Mouse (Mus musculus) left cerebral cortex, postnatal 36 days (tissue): ENCODE measurements around the gene Hoxc5. TPM values are rescaled to one million over a fixed set of nuclear protein-coding genes. Genes with fewer than 3 reads are reported as not detected.

Source experiments
- DNase-seq, 2 experiments: peaks; one replicate each; pipeline ENCODE4 v3.0.0; 2021 to 2022; ENCODE audit warnings: low spot score in 2 of 2, mixed read lengths in 1 of 2
- intact Hi-C: fragments of 180-260 bp; cut with DNase I; formaldehyde crosslinking; loops from one replicate; pipeline ENCODE4 v1.15.1; 2025
- total RNA-seq, 2 experiments: library from RNA; stranded (reverse); gene quantifications; 2 replicates each; pipeline ENCODE4 v1.2.3; 2021

Gene Hoxc5
- total RNA-seq, 2 experiments from 2014 or later, result not detected

DNA sequence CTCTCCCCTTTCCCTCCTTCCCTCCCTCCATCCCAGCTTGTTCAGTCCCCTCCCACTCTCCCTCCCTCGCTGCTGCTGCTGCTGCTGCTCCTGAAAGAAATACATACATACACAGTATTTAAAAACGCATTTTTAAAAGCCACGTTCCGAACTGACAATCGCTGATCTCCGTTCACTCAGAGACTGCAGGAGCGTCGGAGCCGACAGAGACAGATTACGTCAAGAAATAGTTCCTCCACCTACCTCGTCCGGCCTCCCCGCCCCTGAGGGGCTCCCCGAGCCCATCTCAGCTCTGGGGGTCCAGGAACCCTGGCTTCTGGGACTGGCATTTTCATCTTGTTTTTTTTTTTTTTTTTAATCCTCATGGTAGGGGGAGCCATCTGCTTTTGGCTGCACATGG is 13.7 kb downstream of the Hoxc5 start:
- intact Hi-C loops, result no loop called here
- DNase-seq, result no peak

DNA sequence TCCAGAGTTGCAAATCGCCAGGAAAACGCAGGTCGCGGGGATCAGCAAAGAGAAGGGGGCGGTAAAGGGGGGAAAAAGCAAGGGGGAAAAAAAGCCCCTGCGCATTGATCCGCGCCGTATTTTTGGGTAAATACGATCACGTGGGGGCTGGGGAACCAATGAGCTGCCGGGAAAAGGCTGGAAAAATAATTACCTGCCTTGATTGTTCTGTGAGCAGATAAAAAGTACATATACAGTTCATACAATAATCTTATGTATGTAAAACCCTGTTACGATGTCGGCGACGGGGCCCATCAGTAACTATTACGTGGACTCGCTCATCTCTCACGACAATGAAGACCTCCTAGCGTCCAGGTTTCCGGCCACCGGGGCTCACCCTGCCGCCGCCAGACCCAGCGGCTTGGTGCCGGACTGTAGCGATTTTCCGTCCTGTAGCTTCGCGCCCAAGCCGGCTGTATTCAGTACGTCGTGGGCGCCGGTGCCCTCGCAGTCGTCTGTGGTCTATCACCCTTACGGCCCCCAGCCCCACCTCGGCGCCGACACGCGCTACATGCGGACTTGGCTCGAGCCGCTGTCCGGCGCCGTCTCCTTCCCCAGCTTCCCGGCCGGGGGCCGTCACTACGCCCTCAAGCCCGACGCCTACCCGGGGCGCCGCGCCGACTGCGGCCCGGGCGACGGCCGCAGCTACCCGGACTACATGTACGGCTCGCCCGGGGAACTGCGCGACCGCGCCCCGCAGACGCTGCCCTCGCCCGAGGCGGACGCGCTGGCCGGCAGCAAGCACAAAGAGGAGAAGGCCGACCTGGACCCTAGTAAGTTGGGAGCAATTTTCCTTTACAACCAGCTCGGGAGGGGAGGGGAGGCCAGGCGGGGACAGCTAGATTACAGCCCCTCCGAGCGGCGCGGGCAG is 14.4 kb downstream of the Hoxc5 start:
- intact Hi-C loops, result no loop called here
- no peak for DNase-seq

DNA sequence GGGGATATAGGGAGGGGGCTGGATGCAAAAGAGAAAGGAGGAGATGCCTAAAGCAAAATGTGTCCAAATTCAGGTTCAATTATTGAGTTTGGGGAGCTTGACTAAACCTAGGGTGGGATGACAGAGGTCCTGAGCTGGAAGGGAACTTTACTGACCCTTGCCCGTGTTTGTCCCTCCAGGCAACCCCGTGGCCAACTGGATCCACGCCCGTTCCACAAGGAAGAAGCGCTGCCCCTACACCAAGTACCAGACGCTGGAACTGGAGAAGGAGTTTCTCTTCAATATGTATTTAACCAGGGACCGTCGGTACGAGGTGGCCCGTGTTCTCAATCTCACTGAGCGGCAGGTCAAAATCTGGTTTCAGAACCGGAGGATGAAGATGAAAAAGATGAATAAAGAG is 16.5 kb downstream of the Hoxc5 start:
- intact Hi-C loops, result no loop called here
- no peak for DNase-seq

DNA sequence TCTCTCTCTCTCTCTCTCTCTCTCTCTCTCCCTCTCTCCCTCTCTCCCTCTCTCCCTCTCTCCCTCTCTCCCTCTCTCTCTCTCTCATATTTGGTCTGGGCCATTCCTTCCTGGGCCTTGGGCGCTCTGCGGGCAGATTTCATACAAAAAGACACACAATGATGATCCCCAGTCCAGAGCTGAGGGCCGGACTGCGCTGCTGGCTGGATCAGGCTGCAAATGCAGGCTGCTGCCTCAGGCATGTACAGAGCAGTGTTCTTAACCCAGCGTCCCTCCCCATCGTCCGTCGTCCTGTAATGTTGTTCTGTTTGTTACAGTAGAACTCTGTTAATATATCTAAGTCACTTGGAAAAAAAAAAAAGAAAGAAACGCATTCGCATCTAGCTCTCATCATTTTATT is 17.3 kb downstream of the Hoxc5 start:
- intact Hi-C loops, result no loop called here

DNA sequence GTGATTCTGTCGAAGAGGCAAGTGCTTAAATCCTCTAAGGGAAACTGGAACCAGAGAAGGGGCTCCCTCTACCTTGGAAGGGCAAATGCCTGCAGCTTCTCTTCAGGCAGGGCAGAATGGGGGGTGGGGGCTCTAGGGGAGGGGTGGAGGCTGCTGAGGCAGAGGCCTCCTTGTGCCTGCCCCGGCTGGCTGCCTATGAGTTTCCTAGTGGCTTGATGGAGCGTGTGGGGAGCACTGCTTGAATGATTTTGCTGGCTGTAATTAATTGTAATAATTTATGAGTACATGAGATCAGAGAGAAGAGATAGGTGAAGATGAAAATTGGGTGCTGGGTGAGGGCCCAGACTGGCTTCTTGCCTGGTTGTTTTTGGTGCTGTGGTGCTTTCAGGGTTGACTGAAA is 17.7 kb downstream of the Hoxc5 start:
- intact Hi-C loops, result no loop called here
- no peak for DNase-seq

More for the DNA sequence above, 17.3 kb downstream of the Hoxc5 start:
- DNase-seq, result no peak

DNA sequence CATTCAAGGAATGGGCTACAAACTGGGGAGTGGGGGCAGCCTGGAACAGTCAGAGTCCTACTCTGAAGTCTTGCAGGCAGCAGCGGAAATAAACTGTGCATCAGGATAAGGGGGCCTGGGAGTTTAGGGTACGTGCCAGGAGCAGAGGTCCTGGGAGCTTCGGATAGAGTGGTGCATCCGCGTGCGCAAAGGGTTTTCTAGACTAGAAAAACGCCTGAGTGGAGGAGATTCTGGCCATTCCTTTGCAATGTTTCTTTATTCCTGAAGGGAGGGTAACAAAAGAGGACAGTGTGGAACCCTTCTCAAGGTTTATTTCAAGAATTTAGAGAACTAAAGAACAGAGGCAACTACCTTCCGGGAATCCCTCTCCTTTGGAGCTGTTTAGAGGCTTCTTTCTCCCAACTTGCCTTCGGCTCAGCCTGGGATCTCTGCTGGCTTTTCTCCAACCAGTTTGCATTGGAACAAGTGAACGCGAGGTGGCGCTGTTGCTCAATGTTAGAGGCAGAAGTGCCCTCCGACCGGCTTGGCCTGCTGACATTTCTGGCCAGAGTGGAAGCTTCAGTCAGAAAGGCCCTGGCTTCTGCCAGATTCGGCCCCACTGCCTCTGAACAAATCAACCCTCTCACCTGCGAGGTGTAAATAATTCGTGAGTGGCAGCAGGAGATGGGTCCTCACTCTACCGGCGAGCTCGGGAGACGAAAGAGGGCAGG is 20.0 kb downstream of the Hoxc5 start:
- intact Hi-C loops, result loop anchor here (1.0 to 2.0 kb wide), 2 partner anchors 190 to 224 kb away; no protein-coding TSS in a partner anchor
- DNase-seq, result peak; percentile 75 to 80

DNA sequence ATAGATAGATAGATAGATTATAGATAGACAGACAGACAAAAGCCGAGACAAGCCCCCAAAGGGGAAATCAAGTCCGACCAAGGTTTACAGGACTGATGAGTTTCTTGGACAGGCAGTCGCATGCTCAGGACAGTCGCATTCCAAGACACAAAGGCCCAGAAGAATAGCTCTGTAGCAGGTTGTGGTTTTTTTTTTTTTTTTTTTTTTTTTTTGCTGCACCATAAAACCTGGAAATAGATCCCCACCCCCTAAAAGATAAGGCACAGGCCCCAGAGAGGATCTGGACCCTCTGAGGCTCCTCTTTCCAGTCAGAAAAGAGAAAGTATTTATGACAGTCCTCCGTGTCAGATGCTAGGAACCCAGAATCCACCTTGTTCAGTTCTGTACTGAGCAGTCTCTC is 20.8 kb downstream of the Hoxc5 start:
- intact Hi-C loops, result no loop called here
- DNase-seq, result no peak

DNA sequence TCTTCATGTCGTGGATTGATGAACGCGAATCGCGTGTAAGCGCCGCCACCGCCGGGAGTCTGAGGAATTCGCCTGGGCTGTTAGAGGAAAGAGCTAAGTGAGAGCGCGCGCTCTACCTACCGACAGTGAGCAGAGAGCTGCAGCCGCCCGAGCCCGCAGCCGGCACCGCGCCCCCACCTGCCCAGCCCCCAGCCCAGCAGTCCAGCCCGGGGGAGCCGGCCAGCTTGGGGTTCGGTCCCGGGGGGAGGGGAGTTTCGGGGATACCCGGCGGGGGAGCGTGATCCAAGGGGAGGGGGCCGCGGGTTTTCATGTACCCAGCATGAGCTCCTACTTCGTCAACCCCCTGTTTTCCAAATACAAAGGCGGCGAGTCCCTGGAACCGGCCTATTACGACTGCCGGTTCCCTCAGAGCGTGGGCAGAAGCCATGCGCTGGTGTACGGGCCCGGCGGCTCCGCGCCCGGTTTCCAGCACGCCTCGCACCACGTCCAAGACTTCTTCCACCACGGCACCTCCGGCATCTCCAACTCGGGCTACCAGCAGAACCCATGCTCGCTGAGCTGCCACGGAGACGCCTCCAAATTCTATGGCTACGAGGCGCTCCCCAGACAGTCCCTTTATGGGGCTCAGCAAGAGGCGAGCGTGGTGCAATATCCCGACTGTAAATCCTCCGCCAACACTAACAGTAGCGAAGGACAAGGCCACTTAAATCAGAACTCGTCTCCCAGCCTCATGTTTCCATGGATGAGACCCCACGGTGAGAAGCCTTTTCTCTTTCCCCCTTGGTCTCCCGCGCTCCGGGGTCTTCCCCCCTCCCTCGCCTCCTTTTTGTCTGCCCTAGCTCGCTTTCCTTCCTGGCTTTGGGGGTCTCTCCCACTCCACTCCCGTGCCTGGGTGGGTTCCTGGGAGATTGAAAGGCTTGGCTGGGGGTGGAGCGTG is 23.5 kb downstream of the Hoxc5 start, which contains the start of gene Hoxc8:
Gene Hoxc8, plus strand, starts transcription at position 147 of the 937 bp plus-strand sequence.
- intact Hi-C loops, result no loop called here
- no peak for DNase-seq

DNA sequence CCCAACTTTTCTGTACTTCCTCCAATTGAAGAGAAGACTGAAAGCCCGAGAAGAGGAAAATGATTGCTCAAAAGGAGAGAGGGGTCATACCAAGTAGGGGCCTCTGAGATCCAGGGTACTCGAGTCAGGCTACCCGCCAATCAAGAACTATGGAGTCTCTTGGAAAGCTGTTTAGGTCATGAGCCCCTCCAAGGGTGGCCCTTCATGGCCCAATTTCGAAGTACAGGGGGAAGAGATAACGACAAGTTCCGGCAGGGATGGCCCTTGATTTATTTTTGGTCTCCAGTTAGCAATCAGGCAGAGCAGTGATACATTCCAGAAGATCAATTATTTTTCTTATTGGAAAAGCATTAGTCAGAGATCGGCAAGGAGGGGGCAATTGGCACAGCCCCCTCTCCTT is 24.5 kb downstream of the Hoxc5 start:
- DNase-seq, result no peak
- intact Hi-C loops, result no loop called here

DNA sequence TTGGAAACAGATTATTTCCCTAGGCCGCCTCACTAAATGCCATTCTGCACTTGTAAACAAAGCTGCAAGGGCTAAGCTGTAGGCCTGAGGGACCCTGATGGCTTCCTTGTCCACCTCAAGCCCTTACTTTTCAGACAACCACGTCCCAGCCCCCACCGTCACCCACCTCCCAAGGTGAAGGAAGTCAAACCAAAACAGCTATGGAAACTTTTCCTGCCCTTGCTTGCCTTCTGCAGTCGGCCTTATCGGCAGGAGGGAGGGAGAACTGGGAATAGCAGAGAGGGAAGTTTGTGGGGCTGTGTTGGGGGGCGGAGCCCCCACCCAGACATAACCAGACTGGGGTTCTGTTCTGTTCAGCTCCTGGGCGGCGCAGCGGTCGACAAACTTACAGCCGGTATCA is 25.0 kb downstream of the Hoxc5 start:
- DNase-seq, result no peak
- intact Hi-C loops, result no loop called here

DNA sequence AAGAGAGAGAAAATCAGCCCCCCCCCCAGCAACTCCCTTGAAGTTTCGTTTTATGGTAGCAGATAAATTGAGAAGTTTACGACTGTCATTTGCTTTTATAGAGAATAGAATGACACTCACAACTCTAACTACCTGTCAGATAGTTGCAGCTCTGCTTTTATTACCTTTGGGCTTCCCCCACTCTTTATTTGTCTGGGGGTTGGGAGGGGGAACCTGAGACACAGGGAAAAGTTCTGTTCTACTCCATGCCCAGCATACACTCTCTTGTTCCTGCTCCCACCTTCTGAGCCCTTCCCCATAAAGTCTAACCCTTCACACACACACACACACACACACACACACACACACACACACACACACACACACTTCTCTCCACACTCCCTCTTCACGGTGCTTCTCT is 25.6 kb downstream of the Hoxc5 start:
- no peak for DNase-seq
- intact Hi-C loops, result no loop called here

DNA sequence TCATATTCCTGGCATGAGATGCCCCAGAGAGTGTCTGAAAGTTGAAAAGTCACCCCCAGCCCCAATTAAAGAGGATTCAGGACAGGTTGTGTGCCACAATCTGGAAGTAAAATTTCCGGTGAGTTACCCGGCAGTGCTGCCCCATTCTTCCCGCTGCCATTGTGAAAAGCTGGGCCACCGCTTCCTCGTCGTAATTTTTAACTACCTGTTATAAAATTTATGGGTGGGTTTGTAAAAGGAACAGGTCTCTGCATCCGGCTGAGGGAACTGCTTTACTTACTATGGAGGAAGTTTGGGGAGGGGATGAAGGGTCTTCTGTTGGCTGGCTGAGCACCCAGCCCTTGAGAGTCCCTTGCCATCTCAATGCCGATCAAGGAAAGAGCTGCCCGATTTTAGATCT is 29.3 kb downstream of the Hoxc5 start:
- intact Hi-C loops, result loop anchor here (5.0 kb wide), 1 partner anchor 49 kb away; no protein-coding TSS in a partner anchor
- no peak for DNase-seq

DNA sequence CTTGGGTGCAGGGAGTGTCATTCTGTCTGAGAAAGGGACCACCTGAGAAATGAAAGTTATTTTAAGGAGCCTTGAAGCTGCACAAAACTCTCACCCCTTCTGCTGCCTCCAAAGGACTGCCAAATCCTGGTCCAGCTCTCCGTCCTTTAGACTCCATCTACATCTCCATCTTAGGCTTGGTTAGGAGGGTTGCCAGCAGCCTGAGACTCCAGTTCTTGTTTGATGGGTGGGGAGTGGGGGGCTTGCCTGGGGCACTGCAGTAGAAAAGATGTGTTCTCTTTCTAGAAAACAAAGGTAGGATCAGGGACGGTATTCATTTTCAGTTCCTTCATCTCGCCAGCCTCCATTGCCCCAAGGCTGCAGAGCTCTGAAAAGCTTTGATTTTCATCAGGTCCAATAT is 30.2 kb downstream of the Hoxc5 start:
- DNase-seq, result no peak
- intact Hi-C loops, result loop anchor here (5.0 kb wide), 1 partner anchor 50 kb away; no protein-coding TSS in a partner anchor

DNA sequence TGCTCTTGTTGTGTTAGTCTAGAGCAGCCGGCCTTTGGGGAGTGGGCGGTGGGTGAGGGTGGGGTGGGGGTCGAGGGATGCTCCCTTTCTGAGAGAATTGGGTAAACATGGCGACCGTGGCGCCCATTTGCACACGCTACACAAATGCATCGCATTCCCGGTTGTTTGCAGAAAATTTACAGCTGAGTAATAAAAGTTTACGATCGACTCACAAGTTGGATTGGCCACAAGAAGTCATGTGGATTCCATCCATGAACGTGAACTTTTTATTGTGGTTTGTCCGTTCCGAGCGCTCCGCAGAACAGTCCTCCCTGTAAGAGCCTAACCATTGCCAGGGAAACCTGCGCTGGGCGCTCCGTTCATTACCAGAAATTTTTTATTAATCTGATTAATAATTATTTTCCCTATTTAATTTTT is 30.7 kb downstream of the Hoxc5 start, which contains the start of gene Hoxc6:
Gene Hoxc6, plus strand, starts transcription at position 319 of the 417 bp plus-strand sequence.
- intact Hi-C loops, result loop anchor here (5.0 kb wide), 1 partner anchor 51 kb away; no protein-coding TSS in a partner anchor
- DNase-seq, result no peak

DNA sequence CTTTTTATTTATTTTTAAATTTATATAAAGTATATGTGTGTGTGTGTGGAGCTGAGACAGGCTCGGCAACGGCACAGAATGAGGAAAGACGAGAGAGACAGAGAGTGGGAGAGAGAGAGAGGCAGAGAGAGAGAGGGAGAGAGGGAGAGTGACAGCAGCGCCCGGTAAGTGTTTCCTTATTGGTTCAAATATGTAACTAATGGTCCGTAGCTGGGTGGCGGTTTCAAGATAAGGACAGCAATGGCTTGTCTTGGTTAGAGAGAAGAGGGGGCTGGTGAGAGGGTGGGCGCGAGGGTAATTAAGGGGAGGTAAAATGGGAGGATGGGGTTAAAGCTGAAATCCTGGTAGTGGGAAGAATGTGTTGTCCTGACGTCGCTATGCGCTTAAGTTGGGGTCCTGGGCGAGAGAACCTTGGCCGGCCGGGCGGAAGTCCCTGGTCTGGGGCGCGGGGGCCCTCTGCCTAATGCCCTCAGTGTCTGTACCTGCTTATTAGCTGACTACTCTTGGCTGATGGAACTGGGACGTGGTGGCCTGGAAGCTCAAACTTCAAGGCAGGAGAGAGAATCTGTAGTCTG is 31.5 kb downstream of the Hoxc5 start:
- DNase-seq, result no peak
- intact Hi-C loops, result loop anchor here (5.0 kb wide), 1 partner anchor 51 kb away; no protein-coding TSS in a partner anchor

DNA sequence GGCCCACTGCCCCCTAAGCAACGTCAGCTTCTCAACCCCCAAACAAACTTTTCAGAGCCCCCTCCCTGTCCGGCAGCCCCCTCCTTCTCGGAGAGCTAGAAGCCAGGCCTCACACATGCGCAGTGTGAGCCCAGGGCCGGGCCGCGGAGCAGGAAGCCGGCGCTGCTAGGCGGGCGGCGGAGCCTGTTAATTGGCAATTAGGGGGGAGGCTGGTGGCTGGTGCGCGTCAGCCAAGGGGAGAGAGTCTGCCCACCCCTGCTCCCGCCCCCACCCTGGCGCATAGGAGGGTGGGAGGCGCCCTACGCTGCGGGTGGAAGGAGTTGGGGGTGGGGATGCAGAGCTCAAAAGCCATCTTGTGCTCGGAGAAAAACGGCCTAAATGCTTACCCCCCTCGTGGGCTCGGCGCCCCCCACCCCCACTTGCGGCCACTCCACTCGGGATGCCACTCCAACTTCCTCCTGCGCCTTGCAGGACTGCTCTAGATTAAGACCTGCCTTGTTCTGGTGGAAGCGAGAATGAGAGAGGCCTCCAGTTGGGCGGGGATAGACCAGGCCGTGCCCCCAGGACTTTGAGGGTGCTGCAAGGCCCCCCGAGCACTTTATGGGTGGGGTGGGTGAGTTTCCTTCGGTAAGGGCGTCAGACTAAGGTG is 32.1 kb downstream of the Hoxc5 start:
- intact Hi-C loops, result loop anchor here (5.0 kb wide), 1 partner anchor 52 kb away; no protein-coding TSS in a partner anchor
- DNase-seq, result no peak

DNA sequence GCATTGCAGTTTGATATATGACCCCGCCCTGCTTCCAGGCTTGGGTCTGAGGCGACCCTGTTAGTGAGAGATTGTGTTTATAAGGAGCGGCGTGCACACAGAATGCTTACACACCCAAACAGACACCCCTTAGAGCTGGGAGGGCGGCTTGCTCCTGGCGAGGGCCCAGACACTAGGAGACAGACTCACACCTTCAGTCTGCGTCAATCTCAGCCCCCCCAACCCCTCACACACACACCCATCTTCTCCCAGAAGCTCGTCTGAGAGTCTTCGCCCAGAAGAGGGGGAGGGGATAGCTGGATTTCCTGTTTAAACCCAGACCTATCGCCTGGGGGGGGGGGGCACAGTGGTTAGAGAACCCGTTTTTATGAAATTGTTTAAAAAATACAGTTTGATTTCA is 32.7 kb downstream of the Hoxc5 start:
- no peak for DNase-seq
- intact Hi-C loops, result loop anchor here (5.0 kb wide), 1 partner anchor 53 kb away; no protein-coding TSS in a partner anchor

DNA sequence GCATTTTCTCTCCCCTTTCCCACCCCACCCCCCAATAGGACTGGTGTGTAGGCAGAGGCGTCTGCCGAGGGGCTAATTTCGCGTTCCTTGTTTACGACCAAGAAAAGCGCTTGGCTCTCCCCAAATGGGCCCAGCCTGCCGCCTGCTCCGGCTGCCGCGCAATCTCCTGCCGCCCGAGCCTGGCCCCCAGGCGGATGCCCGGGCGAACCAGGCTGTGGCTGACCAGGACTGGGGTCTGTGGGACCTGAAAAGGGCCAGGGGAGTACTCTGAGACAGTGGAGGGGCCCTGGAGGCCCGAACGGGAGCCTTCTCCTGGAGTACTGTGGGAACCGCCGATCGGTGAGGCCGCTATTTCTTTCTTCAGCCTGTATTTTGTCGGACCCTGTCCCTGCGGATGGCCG is 33.3 kb downstream of the Hoxc5 start:
- intact Hi-C loops, result no loop called here
- no peak for DNase-seq
